9 mouse cellular contexts compared by ENCODE assay signal in genomic region chr17:12751641-12752040, GRCm38 (mm10). TPM values are rescaled to one million over a fixed set of nuclear protein-coding genes. Genes with fewer than 3 reads are reported as not detected.
DNase-seq lines count a peak whose midpoint lies in the region; ATAC-seq and TF ChIP-seq lines count a peak whose summit lies in the region.
"Had no signal": no experiment of that assay in that cellular context is flagged by ENCODE, and none has a peak within 500 bp of the region (broad histone marks: within the 10 kb centered on the region; RNA-seq: fewer than 3 reads in every experiment).

No protein-coding gene starts in this region.

- WGBS in kidney, adult 2 months = 35% methylated on average over 4 of the region's 4 CpGs
- WGBS in limb, embryonic 12.5 days = 7% methylated on average over 4 of the region's 4 CpGs

- H3K27me3 ChIP-seq in kidney, adult 2 months (replicated peaks; ENCODE audit: control insufficient read depth, insufficient read depth, low read length) = no peaks in the 10 kb centered on the region
- H3K27me3 ChIP-seq in limb, embryonic 12.5 days = no peaks in the 10 kb centered on the region
- H3K27me3 ChIP-seq: liver, embryonic 15.5 days had no signal

- TF ChIP-seq CTCF in gastrocnemius, adult 2 months (IDR thresholded peaks at IDR 0.05) = no peak
- TF ChIP-seq CTCF in kidney, adult 2 months (conservative IDR thresholded peaks at IDR 0.05; ENCODE audit: insufficient read depth, insufficient read length, low read depth, low read length) = no peak

- peak overlapping the region; percentile 24; the same call in 1 of the 2 replicates for H3K4me3 ChIP-seq in gastrocnemius, adult 2 months
- no peak overlapping the region for H3K4me3 ChIP-seq in kidney, adult 2 months (ENCODE audit: insufficient read depth, low read depth, low read length)
- H3K4me3 ChIP-seq in limb, embryonic 12.5 days (replicated peaks) = no peak overlapping the region
- H3K4me3 ChIP-seq: liver, embryonic 15.5 days had no signal

- no peak overlapping the region for H3K9ac ChIP-seq in limb, embryonic 12.5 days (replicated peaks)
- H3K9ac ChIP-seq: liver, embryonic 15.5 days had no signal

- H3K27ac ChIP-seq in gastrocnemius, adult 2 months = peak overlapping the region; percentile 92
- no peak overlapping the region for H3K27ac ChIP-seq in kidney, adult 2 months (ENCODE audit: insufficient read depth, low read depth, low read length)
- H3K27ac ChIP-seq in limb, embryonic 12.5 days = peak overlapping the region; percentile 86
- H3K27ac ChIP-seq: liver, embryonic 15.5 days had no signal

- intact Hi-C loops in gastrocnemius, adult 2 months (cut with DNase I) = no loop called here

- peak; percentile 86 for ATAC-seq in limb, embryonic 12.5 days (ENCODE audit: insufficient number of reproducible peaks, insufficient read depth, low FRiP score, low TSS enrichment, low read depth)

- DNase-seq in gastrocnemius, adult 2 months = no peak
- DNase-seq in gastrocnemius, postnatal 25 days = no peak
- DNase-seq in kidney, adult 2 months = peak; percentile 51
- DNase-seq in kidney, adult 18-20 months = no peak
- DNase-seq in embryo, embryonic 10.5 days (ENCODE audit: low spot score) = peak; percentile 68
- no peak for DNase-seq in adipocyte (ENCODE audit: low spot score)
- no peak for DNase-seq in urinary bladder, postnatal 36 days (ENCODE audit: low spot score in 2 of 2)

- peaks cover 17% of the 10 kb centered on the region for H3K4me1 ChIP-seq in kidney, adult 2 months (ENCODE audit: control insufficient read depth, insufficient read depth, low read length)
- peaks cover 80% of the 10 kb centered on the region for H3K4me1 ChIP-seq in limb, embryonic 12.5 days (replicated peaks)

- peak overlapping the region; percentile 24; the same call in 1 of the 2 replicates for H3K4me2 ChIP-seq in limb, embryonic 12.5 days
- H3K4me2 ChIP-seq: liver, embryonic 15.5 days had no signal

- H3K36me3 ChIP-seq in kidney, adult 2 months (ENCODE audit: control insufficient read depth, insufficient read depth, low read length) = no peaks in the 10 kb centered on the region
- peaks cover 36% of the 10 kb centered on the region for H3K36me3 ChIP-seq in limb, embryonic 12.5 days

- TF ChIP-seq POLR2A in kidney, adult 2 months (IDR thresholded peaks at IDR 0.05; ENCODE audit: low read depth, low read length) = no peak

- H3K9me3 ChIP-seq in limb, embryonic 12.5 days = no peaks in the 10 kb centered on the region
- H3K9me3 ChIP-seq: liver, embryonic 15.5 days had no signal

RNA-seq across cellular contexts. Expression of gene Igf2r, which starts 17.8 kb away (rescaled TPM):
- 10 to 100 TPM; 36.9 to 46.7 TPM for total RNA-seq in gastrocnemius, adult 2 months (2021)
- 10 to 100 TPM; 44.6 to 45.8 TPM for total RNA-seq in gastrocnemius, postnatal 25 days (2021)
- polyA plus RNA-seq in kidney, adult 2 months (2012; rRNA removed) = 24.8 and 27.0 TPM in 2 replicates
- 43.1 and 48.1 TPM in 2 replicates for polyA plus RNA-seq in limb, embryonic 12.5 days (2016; fragmentation: Nextera tagmentation; extraction: Ambion mirVana)

Comparison
In these comparisons a context has a peak if more than half of its experiments do, and no peak if none do; other contexts are left out.
1. DNase-seq: peak in kidney, adult 2 months (single experiment) and embryo, embryonic 10.5 days (single experiment); none in gastrocnemius, adult 2 months (single experiment), gastrocnemius, postnatal 25 days (single experiment), kidney, adult 18-20 months (single experiment), adipocyte (single experiment) and urinary bladder, postnatal 36 days (0 of 2).